Mouse (Mus musculus) liver, postnatal 0 days (tissue): ENCODE results near the gene Hcar1. TPM values are rescaled to one million over a fixed set of nuclear protein-coding genes. Genes with fewer than 3 reads are reported as not detected.

Experiments
- ATAC-seq: fragments of 200-750 bp; cut with Nextera tagmentation; 2 replicates; pipeline ENCODE4 v1.8.0; 2017; ENCODE audit warnings: mild to moderate bottlenecking, moderate library complexity
- DNase-seq: peaks from one replicate; pipeline ENCODE4 v3.0.0-alpha.2; 2016
- H3K27ac ChIP-seq: fragments of 300-500 bp; sonication (generic); 2 replicates; pipeline ENCODE4 v1.5.1; 2014; ENCODE audit warnings: antibody characterized with exemption, moderate library complexity, mild to moderate bottlenecking, low read depth
- H3K27me3 ChIP-seq: fragments of 300-500 bp; sonication (generic); 2 replicates; pipeline ENCODE4 v1.6.1; 2014; ENCODE audit warnings: low read length, control low read depth, mixed read lengths; ENCODE audit not compliant: insufficient read depth
- H3K36me3 ChIP-seq: fragments of 300-500 bp; sonication (generic); replicated peaks from 2 replicates; pipeline ENCODE4 v1.6.1; 2014; ENCODE audit warnings: mild to moderate bottlenecking, control low read depth, low read length, moderate library complexity, mixed read lengths; ENCODE audit not compliant: insufficient read depth
- H3K4me1 ChIP-seq: fragments of 300-500 bp; sonication (generic); 2 replicates; pipeline ENCODE4 v1.6.1; 2014; ENCODE audit warnings: antibody characterized with exemption, mild to moderate bottlenecking, control low read depth; ENCODE audit not compliant: insufficient read depth
- H3K4me2 ChIP-seq: fragments of 300-500 bp; sonication (generic); 2 replicates; pipeline ENCODE4 v1.6.1; 2014; ENCODE audit warnings: low read depth, mild to moderate bottlenecking, low read length, moderate library complexity, mixed read lengths
- H3K4me3 ChIP-seq: fragments of 300-500 bp; sonication (generic); 2 replicates; pipeline ENCODE4 v1.5.1; 2014; ENCODE audit warnings: low read depth, low read length
- H3K9ac ChIP-seq: fragments of 300-500 bp; sonication (generic); replicated peaks from 2 replicates; pipeline ENCODE4 v1.6.1; 2014; ENCODE audit warnings: mild to moderate bottlenecking, moderate library complexity
- H3K9me3 ChIP-seq: fragments of 300-500 bp; sonication (generic); 2 replicates; pipeline ENCODE4 v1.6.1; 2016; ENCODE audit warnings: mild to moderate bottlenecking, control low read depth, low read length, mixed read lengths
- CTCF ChIP-seq: sonication (generic); IDR thresholded peaks from 2 replicates; pipeline ENCODE4 v1.5.1; 2016; ENCODE audit warnings: antibody characterized with exemption, low read depth
- EP300 ChIP-seq: IDR thresholded peaks from 2 replicates; pipeline ENCODE4 v1.6.1; 2016; ENCODE audit warnings: antibody characterized with exemption, low read depth, mild to moderate bottlenecking
- WGBS: fragments of 180-500 bp; shearing (Covaris S2); extraction: QIAGEN DNeasy Blood & Tissue Kit; methylation state at CpG from one replicate; pipeline ENCODE4 v1.1.7; 2014; ENCODE audit not compliant: insufficient replicate concordance; 5-methylcytosine and 5-hydroxymethylcytosine counted together
- polyA plus RNA-seq: library from polyadenylated mRNA; unstranded; fragments of >200 nt; fragmentation: Nextera tagmentation; extraction: Ambion mirVana; gene quantifications from 2 replicates; pipeline ENCODE4 v1.2.1, GENCODE M21; 2015

Hcar1 gene
- polyA plus RNA-seq, 1 experiment from 2014 or later, result 0.14 TPM

DNA sequence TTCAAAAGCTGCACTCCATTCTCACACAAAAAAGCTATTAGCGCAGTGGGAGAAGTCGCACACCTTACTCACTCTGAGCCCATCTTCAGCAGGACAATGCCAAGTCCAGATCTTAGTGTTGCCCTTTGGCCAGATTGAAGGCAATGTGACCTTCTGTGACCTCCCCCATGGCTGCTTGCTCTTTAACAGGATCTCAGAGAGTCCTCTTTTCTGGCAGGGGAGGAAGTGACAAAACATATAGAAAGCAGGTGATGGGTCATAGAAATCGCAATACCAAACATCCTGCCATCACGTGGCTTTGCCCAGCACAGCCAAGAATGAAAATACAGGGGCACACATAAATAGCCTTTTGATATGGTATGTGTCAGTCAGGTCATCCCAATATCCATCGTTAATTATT, 11.2 kb upstream of the Hcar1 start:
- Histone ChIP-seq H3K36me3 (no peaks in the 10 kb centered on the region), H3K27ac (no peak overlapping the region), H3K4me3 (no peak overlapping the region), H3K27me3 (no peaks in the 10 kb centered on the region), H3K4me1 (no peaks in the 10 kb centered on the region), H3K9ac (no peak overlapping the region), H3K9me3 (no peaks in the 10 kb centered on the region), H3K4me2 (no peak overlapping the region)
- ATAC-seq (peak; percentile 64; the same call in 1 of the 2 replicates), DNase-seq (no peak)
- TF ChIP-seq EP300 (no peak), CTCF (no peak)
- 65% methylated on average over 5 of the region's 5 CpGs for WGBS

- H3K9me3 ChIP-seq, result no peaks in the 10 kb centered on the region
- H3K9ac ChIP-seq, result no peak overlapping the region
- no peak for DNase-seq
- no peak overlapping the region for H3K4me2 ChIP-seq
- no peaks in the 10 kb centered on the region for H3K4me1 ChIP-seq
- WGBS, result 71% methylated on average over 2 of the region's 2 CpGs
- ATAC-seq, result no peak
- H3K27me3 ChIP-seq, result no peaks in the 10 kb centered on the region
- H3K36me3 ChIP-seq, result no peaks in the 10 kb centered on the region
- H3K4me3 ChIP-seq, result no peak overlapping the region
- H3K27ac ChIP-seq, result no peak overlapping the region
- no peak for TF ChIP-seq CTCF
- TF ChIP-seq EP300, result no peak
Observed at GRCm38 (mm10) chr5:123890312-123890711, 10.5 kb upstream of the Hcar1 start.

GRCm38 (mm10) chr5:123886365-123886764, 6.5 kb upstream of the Hcar1 start:
- Histone ChIP-seq H3K27me3 (no peaks in the 10 kb centered on the region), H3K9me3 (no peaks in the 10 kb centered on the region), H3K27ac (no peak overlapping the region), H3K4me1 (no peaks in the 10 kb centered on the region), H3K4me2 (no peak overlapping the region), H3K36me3 (no peaks in the 10 kb centered on the region), H3K4me3 (no peak overlapping the region), H3K9ac (no peak overlapping the region)
- TF ChIP-seq EP300 (no peak), CTCF (no peak)
- ATAC-seq, result no peak
- DNase-seq, result no peak
- WGBS, result 43% methylated on average over 3 of the region's 3 CpGs

GRCm38 (mm10) chr5:123884332-123884731, 4.5 kb upstream of the Hcar1 start:
- no peak overlapping the region for H3K27ac ChIP-seq
- DNase-seq (no peak), ATAC-seq (no peak)
- no peak overlapping the region for H3K9ac ChIP-seq
- H3K36me3 ChIP-seq, result no peaks in the 10 kb centered on the region
- 47% methylated on average over 10 of the region's 10 CpGs for WGBS
- H3K4me2 ChIP-seq, result no peak overlapping the region
- H3K27me3 ChIP-seq, result 0 out of 2 replicates have a peak, but pooled peaks cover 7% of the 10 kb centered on the region
- TF ChIP-seq CTCF, result no peak
- no peak for TF ChIP-seq EP300
- no peaks in the 10 kb centered on the region for H3K4me1 ChIP-seq
- no peak overlapping the region for H3K4me3 ChIP-seq
- H3K9me3 ChIP-seq, result no peaks in the 10 kb centered on the region

DNA sequence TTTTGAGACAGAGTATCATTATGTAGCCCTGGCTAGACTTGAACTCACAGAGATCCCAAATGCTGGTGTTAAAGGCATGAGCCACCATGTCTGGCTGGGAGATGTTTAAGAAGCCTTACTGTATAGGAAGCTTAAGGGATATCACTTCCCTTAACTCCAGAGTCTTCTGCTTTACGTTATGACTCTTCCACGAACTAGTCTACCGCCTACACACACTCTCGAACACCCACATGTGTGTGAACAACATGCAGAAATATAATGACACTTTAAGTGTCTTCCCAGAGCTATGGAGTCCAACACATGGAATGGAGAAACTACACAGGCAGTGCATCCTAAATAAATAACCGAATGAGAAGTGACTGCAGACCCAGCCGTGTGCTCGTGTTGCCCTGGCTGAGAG, 4.1 kb upstream of the Hcar1 start:
- Histone ChIP-seq H3K36me3 (no peaks in the 10 kb centered on the region), H3K27ac (no peak overlapping the region), H3K4me3 (no peak overlapping the region), H3K9me3 (no peaks in the 10 kb centered on the region), H3K4me1 (no peaks in the 10 kb centered on the region), H3K9ac (no peak overlapping the region), H3K27me3 (0 out of 2 replicates have a peak, but pooled peaks cover 7% of the 10 kb centered on the region), H3K4me2 (no peak overlapping the region)
- ATAC-seq (no peak), DNase-seq (no peak)
- WGBS, result 67% methylated on average over 7 of the region's 7 CpGs
- TF ChIP-seq CTCF, result no peak
- no peak for TF ChIP-seq EP300

- 84% methylated on average over 14 of the region's 14 CpGs for WGBS
- DNase-seq (no peak), ATAC-seq (no peak)
- Histone ChIP-seq H3K9me3 (no peaks in the 10 kb centered on the region), H3K27ac (no peak overlapping the region), H3K4me3 (no peak overlapping the region), H3K4me2 (no peak overlapping the region), H3K4me1 (no peaks in the 10 kb centered on the region), H3K36me3 (no peaks in the 10 kb centered on the region), H3K27me3 (0 out of 2 replicates have a peak, but pooled peaks cover 10% of the 10 kb centered on the region), H3K9ac (no peak overlapping the region)
- peak; percentile 30; the same call in 1 of the 2 replicates for TF ChIP-seq CTCF
- no peak for TF ChIP-seq EP300
Observed at GRCm38 (mm10) chr5:123880778-123881177, 958 bp upstream of the Hcar1 start.

DNA sequence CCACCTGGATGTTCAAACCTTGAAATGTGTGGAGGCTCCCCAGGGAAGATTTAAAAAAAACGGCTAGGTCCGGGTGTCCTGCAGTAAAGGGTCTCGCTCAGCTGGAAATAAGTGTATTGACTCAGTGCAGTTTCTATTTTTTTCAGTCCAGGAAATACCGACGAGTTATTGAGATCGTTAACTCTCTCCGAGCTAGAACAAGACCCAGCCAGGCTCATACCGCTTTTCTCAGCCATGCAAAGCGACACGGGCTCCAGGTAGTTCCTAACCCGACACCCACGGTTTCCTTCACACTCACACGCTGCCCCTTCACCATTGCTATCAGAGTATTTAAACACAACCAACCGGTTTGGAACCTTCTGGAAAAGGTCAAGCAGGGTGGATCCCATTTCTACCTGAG, 1.8 kb downstream of the Hcar1 start:
- TF ChIP-seq CTCF, result no peak
- TF ChIP-seq EP300, result no peak
- DNase-seq, result no peak
- H3K4me2 ChIP-seq, result peak overlapping the region; percentile 13; the same call in 1 of the 2 replicates
- no peak for ATAC-seq
- H3K9me3 ChIP-seq, result no peaks in the 10 kb centered on the region
- H3K4me3 ChIP-seq, result no peak overlapping the region
- H3K4me1 ChIP-seq, result no peaks in the 10 kb centered on the region
- no peak overlapping the region for H3K9ac ChIP-seq
- no peak overlapping the region for H3K27ac ChIP-seq
- H3K27me3 ChIP-seq, result 0 out of 2 replicates have a peak, but pooled peaks cover 10% of the 10 kb centered on the region
- WGBS, result 36% methylated on average over 14 of the region's 14 CpGs
- no peaks in the 10 kb centered on the region for H3K36me3 ChIP-seq
